Mouse (Mus musculus): Measurements from ENCODE around the gene Gucd1.
"Not testable (repeated sequence)": the region's sequence is repeated elsewhere in the genome, so short reads cannot be mapped to it uniquely, and the experiment has no call there.

The Gucd1 gene

DNA sequence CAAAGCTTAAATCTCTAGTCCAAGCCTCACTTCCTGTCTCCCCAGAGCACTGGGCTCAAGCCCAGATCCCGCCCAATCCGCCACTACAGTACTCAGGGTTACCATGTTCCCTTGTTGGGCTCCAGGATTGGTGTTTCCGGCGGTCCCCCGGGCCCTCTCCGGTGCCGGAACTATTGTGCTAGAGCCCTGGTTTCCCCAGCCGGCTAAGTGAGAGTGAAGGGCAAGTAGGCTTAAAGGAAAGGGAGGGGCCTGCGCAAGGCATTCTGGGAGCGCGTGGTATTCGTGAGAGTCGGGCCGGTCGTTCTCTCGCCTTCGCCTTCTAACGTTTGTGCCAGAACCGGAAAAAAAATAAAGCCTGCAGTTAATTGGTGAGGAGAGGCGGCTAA is at the start of gene Gucd1:
Gene Gucd1, minus strand, starts transcription at position 215 of the 386 bp plus-strand sequence.
- peak; percentile 98 for DNase-seq

DNA sequence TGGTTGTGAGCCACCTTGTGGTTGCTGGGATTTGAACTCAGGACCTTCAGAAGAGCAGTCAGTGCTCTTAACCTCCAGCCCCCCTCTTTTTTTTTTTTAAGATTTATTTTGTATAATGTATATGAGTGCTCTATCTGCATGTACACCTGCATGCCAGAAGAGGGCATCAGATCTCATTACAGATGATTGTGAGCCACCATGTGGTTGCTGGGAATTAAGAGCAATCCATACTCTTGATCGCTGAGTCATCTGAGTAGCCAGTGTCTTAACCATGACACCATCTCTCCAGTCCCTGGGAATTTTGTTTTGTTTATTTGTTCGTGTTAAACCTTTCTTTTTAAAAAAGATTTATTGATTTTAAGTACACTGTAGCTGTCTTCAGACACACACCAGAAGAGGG is 49.0 kb upstream of the Gucd1 start:
- not testable (repeated sequence) for DNase-seq

DNA sequence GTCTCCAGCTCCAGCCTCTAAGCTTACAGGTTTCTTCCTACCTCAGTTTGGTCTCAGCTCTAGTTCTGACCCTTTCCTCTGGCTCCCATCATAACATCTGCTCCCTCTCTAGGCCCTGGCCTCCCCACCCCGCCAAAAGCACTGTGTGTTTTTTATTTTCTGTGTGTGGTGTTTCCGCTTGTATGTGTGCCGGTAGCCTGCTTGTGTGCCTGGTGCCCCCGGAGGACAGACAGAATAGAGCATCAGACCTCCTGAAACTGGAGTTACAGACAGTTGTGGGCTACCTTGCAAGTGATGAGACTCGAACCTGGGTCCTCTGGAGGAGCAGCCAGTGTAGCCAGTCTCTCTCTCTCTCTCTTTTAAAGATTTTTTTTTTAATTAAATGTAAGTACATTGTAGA is 48.5 kb upstream of the Gucd1 start:
- DNase-seq, result no peak

- no peak for DNase-seq
These were observed 48.1 kb upstream of the Gucd1 start for GRCm38 (mm10) chr10:75565906-75566305.

DNA sequence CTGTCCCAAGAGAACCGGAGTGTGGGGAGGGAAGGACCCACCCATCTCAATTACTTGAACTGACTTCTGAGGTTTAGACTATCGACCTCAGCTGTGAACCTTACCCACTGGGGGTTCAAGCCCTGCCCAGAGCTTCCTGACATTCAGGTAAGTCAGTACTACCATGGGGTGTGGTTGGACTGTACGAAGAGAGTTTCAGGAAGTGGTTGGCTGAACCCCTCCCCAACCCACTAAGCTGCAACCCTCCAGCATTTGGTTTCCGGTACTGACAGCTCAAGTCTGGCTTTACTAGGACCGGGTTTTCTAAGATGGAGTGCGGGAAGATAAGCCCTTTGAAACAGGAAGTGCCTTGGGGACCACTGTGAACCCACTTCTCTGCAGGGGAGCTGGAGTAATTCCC is 47.7 kb upstream of the Gucd1 start:
- DNase-seq, result peak; percentile 54

GRCm38 (mm10) chr10:75564687-75565265 is 47.0 kb upstream of the Gucd1 start:
- no peak for DNase-seq

DNA sequence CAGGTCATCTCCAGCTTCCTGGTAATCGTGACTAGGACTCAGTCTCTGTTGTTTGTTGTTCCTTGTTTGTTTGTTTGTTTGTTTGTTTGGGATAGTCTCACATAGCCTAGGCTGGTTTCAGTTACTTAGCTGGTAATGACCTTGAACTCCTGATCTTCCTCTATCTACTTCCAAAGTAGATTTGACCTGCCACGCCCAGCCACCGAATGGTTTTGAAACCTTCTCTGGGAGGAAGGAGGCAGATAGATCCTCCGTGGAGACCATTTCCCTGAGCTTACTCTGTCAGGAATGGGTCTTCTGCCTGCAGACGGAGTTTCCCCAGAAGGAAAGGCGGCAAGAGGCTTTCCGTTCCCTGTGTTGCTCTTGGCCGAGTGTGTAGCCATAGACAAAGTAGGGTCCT is 44.8 kb upstream of the Gucd1 start:
- DNase-seq, result no peak

- DNase-seq, result no peak
These were observed 43.4 kb upstream of the Gucd1 start, which contains the start of gene Ggt1 for GRCm38 (mm10) chr10:75561071-75561654. TSS of gene Ggt1 (plus strand) at chr10:75561604.

DNA sequence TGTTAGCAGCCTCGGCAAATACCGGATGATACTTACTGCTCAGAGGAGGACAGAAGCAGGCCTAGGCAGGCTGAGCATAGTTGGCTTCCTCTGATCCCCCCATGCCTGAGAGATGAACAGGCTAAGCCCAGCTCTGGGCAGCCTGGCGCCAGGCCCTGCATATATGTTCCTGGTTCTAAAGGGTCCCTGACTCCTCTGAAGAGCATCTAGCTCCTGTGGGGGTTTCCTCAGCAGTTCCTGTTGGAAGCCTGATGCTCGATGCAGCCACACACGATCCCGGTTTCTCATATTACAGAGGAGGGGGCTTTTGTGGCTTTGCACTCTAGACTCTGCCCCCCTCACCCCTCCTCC is 42.8 kb upstream of the Gucd1 start:
- DNase-seq, result no peak

GRCm38 (mm10) chr10:75559676-75560548 is 42.1 kb upstream of the Gucd1 start, which contains the start of gene Lrrc75b:
TSS of gene Lrrc75b (minus strand) at chr10:75560330.
- peak; percentile 46 for DNase-seq

DNA sequence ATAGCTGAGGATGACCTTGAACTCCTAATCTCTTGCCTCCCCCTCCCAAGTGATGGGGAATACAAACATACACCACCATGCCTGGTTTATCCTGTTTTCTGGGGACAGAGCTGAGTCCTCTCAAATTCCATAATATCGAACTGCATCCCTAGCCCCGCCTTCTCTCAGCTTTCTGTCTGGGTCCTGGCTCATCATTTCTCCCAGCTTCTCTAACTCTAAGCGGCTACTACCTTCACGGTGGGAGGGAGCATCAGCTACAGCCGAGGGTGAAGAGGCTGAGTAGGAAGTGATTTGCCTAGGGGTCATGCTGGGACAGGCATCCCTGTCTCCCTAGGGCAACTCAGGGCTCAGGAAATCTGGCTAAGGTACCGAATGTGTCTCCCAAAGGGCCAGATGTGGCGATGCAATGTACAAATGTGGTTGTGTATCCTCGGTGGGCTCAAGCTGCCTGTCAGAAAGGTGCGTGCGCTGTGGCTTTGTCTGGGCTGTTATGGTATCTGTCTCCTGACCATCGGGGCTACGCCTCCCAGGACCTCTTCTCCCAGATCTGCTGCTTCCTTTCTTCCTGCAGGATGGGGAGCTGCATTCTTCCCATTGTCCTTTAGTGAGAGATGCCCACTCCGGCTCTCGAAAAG is 41.4 kb upstream of the Gucd1 start:
- DNase-seq, result no peak

GRCm38 (mm10) chr10:75558515-75558914 is 40.7 kb upstream of the Gucd1 start:
- DNase-seq, result no peak

GRCm38 (mm10) chr10:75556026-75556425 is 38.3 kb upstream of the Gucd1 start:
- DNase-seq, result no peak

DNA sequence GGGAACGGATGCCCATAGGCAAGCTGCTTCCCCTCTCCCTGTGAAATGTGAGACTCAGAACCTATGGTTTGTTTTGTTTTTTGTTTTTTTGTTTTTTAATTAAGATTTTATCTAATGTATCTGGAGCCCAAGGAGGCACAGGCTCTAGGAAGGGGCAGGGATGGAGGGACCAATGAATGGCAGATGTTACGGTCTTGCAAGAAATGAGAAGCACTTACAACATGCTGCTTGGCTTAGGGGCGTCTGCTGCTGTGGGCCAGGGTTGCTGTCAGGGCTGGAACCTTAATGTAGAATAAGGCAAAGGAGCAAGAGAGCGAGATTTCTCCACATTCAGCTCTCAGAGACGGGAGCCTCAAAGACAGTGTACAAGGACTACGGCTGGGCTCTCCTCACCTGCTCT is 37.8 kb upstream of the Gucd1 start:
- no peak for DNase-seq

DNA sequence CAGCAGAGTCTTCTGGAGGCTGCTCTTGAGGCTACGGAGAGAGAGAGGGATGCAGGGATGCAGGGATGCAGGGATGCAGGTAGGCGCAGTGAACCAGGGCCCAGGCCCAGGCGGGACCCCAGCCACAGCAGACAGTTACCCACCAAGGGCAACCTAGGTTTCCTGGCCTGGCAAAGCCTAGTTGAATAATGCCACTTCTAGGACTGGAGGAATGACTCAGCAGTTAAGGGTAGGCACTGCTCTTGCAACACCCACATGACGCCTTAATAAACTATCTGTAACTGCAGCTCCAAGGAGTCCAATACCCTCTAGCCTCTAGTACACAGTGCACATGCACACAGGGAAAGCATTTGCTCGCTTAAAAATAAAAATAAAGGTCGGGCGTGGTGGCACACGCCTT is 36.3 kb upstream of the Gucd1 start:
- peak; percentile 24 for DNase-seq

DNA sequence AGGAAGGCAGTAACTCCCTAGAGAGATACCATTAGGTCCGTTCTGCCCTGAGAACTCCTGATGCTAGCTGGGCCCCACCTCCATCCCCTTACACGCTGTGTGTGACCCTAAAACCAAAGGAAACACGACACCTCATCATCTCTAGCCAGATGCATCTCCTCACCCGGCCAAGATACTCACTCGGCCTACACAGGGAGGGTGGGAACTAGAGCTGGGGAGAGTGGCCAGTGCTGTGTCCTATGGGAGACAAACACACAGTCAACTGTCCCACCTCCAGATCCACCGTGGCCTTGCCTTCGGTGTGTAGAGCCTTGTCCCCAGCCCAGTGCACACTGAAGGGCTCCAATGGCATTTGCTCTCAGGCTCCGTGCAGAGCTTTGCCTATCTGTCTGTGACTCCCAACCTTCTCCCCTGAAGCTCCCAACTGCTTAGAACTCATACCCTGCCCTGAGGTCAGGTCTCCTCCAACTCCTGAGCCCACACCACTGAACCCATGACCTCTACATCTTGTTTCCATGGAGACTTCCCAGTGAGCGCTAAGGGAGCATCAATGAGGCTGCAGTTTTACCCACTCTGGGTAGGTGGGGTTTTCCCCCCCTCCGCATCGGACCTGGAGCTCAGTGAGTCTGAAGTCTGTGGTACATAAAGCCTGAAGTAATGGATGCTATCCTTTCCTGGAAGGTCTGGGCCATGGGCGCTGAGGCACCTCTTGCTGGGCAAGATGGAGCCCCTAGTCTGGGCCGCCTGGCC is 35.1 kb upstream of the Gucd1 start:
- DNase-seq, result peak; percentile 22

DNA sequence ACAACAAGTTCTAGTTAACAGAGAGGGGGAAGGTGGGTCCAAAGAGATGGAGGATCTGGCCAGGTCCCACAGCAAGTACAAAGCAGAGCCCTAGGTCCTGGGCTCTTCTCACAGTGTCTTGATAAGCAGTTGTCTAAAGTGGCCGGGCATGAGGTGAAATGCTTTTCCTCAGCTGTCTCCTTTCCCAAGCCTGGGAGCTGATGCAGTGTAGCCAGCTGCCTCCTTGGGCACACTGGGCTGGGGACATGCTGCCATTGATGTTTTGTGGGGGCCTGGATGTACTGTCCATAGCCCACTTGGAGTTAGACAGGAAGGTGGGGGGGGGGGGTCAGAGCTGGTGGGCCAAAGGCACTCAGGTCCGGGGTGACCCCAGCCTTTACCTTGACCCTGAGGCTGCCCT is 34.3 kb upstream of the Gucd1 start:
- DNase-seq, result no peak

DNA sequence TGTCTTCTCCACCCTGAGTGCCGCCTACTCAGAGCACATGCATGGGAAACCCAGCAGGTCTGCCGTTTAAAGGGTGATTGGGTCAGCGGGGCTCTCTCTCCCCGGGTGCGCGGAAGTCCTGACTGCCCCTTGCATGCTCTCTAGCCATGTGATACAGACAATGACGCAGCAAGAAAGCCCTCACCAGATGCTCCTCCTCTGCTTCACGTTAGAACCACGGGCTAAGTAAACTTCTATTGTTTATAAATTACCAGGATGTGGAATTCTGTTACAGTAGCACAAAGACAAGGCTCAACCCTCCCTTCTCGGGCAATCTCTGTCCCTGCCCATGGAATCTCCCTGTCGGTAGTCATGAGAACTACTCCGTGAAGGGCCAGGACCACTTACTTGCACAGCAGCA is 33.4 kb upstream of the Gucd1 start:
- DNase-seq, result peak; percentile 59

GRCm38 (mm10) chr10:75549886-75550285 is 32.1 kb upstream of the Gucd1 start:
- DNase-seq, result peak; percentile 43

- no peak for DNase-seq
These were observed 30.7 kb upstream of the Gucd1 start for GRCm38 (mm10) chr10:75548486-75548885.

GRCm38 (mm10) chr10:75547901-75548300 is 30.1 kb upstream of the Gucd1 start:
- DNase-seq, result no peak

- DNase-seq, result no peak
These were observed 18.4 kb upstream of the Gucd1 start for GRCm38 (mm10) chr10:75536123-75536522.

DNA sequence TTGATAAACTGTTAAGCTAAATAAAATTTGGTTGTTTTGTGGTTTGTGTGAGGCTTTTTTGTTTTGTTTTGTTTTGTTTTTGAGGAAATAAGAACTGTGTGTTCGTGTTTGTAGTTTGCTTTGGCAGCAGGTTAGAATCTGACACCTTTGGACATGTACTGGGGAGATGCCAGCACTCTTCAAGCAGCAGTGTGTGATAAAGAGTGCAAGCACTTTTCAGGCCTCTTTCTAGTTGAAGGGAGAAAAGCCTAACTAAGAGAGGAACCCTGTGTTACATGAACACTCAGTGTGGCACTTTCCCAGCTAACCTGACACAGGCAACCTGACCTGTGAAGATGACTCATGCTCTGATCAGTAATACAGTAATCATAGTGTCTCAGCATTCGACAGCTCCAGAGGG is 17.7 kb upstream of the Gucd1 start:
- peak; percentile 54 for DNase-seq

Data from lung, postnatal 36 days (tissue).